Mouse (Mus musculus) CH12.LX (cell line): ENCODE data around the gene Rasgrp3. TPM values are rescaled to one million over a fixed set of nuclear protein-coding genes. Genes with fewer than 3 reads are reported as not detected.
A peak's percentile ranks its signal among the peaks of the same experiment; 100 is the strongest.

Source experiments
- DNase-seq: peaks from one replicate; pipeline ENCODE4 v3.0.0-alpha.2; 2013; ENCODE audit errors: extremely low read depth
- H3K27ac ChIP-seq: 2 replicates; pipeline ENCODE4 v1.5.1; 2012; ENCODE audit warnings: low read depth, mild to moderate bottlenecking, control low read depth, moderate library complexity; ENCODE audit not compliant: insufficient read depth
- H3K27me3 ChIP-seq: replicated peaks from 2 replicates; pipeline ENCODE3; 2012; ENCODE audit warnings: inconsistent platforms
- H3K36me3 ChIP-seq, 2 experiments: replicated peaks in 1 of 2; 2 replicates each; pipeline versions ENCODE3 to v1.6.1; 2012; ENCODE audit warnings: inconsistent platforms in 1 of 2, low read length in 1 of 2, mild to moderate bottlenecking in 1 of 2, mixed read lengths in 1 of 2, moderate library complexity in 1 of 2; ENCODE audit not compliant: control insufficient read depth in 1 of 2, insufficient read depth in 1 of 2
- H3K4me1 ChIP-seq, 2 experiments: 2 replicates each; pipeline ENCODE4 v1.6.1; 2012; ENCODE audit warnings: inconsistent platforms in 1 of 2, moderate library complexity in 1 of 2; ENCODE audit not compliant: insufficient read depth in 2 of 2, control insufficient read depth in 1 of 2
- H3K4me2 ChIP-seq: 2 replicates; pipeline ENCODE4 v1.6.1; 2012; ENCODE audit warnings: low read depth, mild to moderate bottlenecking, control low read depth; ENCODE audit not compliant: poor library complexity, insufficient read depth, severe bottlenecking
- H3K4me3 ChIP-seq, 3 experiments: fragments of 150-350 bp in 1 of 3; sonication (generic) in 1 of 3; replicated peaks in 1 of 3; 2 replicates each; pipeline versions ENCODE3 to v1.5.1; 2011 to 2012; ENCODE audit warnings: low read depth in 2 of 3, low read length in 2 of 3, mild to moderate bottlenecking in 2 of 3, moderate library complexity in 2 of 3, control low read depth in 1 of 3, improper control_type of control experiment in 1 of 3, inconsistent platforms in 1 of 3, mixed read lengths in 1 of 3; ENCODE audit not compliant: poor library complexity in 1 of 3
- H3K79me2 ChIP-seq: replicated peaks from 2 replicates; pipeline ENCODE4 v1.6.1; 2012; ENCODE audit warnings: mild to moderate bottlenecking, moderate library complexity; ENCODE audit not compliant: control insufficient read depth, poor library complexity, insufficient read depth, severe bottlenecking; ENCODE audit errors: extremely low read depth
- H3K9ac ChIP-seq: 2 replicates; pipeline ENCODE4 v1.6.1; 2012; ENCODE audit warnings: low read depth, mild to moderate bottlenecking, control low read depth, moderate library complexity; ENCODE audit not compliant: insufficient read depth
- H3K9me3 ChIP-seq: replicated peaks from 2 replicates; pipeline ENCODE3; 2012; ENCODE audit warnings: low read length, inconsistent platforms, mixed read lengths
- BHLHE40 ChIP-seq: IDR thresholded peaks from 2 replicates; pipeline ENCODE4 v1.6.1; 2011; ENCODE audit warnings: mild to moderate bottlenecking, low read depth, low read length, improper control_type of control experiment
- CHD2 ChIP-seq: IDR thresholded peaks from 2 replicates; pipeline ENCODE4 v1.6.1; 2011; ENCODE audit warnings: low read length, improper control_type of control experiment
- ELF1 ChIP-seq: IDR thresholded peaks from 2 replicates; pipeline ENCODE4 v1.6.1; 2014; ENCODE audit warnings: low read depth, mild to moderate bottlenecking, inconsistent platforms, low read length, improper control_type of control experiment
- EP300 ChIP-seq: IDR thresholded peaks from 2 replicates; pipeline ENCODE4 v1.6.1; 2011; ENCODE audit warnings: low read length, improper control_type of control experiment
- ETS1 ChIP-seq: conservative IDR thresholded peaks from 2 replicates; pipeline ENCODE4 v1.6.1; 2012; ENCODE audit warnings: low read depth, mild to moderate bottlenecking, inconsistent platforms, low read length, improper control_type of control experiment, moderate library complexity
- GABPA ChIP-seq: IDR thresholded peaks from 2 replicates; pipeline ENCODE4 v1.6.1; 2012; ENCODE audit warnings: low read depth, low read length, improper control_type of control experiment, inconsistent platforms; ENCODE audit not compliant: insufficient replicate concordance
- IRF4 ChIP-seq: IDR thresholded peaks from 2 replicates; pipeline ENCODE4 v1.6.1; 2014; ENCODE audit warnings: low read depth, mild to moderate bottlenecking, inconsistent platforms, low read length, improper control_type of control experiment
- KAT2A ChIP-seq: IDR thresholded peaks from 2 replicates; pipeline ENCODE4 v1.6.1; 2012; ENCODE audit warnings: low read length, improper control_type of control experiment, inconsistent platforms; ENCODE audit not compliant: insufficient replicate concordance
- MEF2A ChIP-seq: IDR thresholded peaks from 2 replicates; pipeline ENCODE4 v1.6.1; 2014; ENCODE audit warnings: low read depth, mild to moderate bottlenecking, inconsistent platforms, low read length, improper control_type of control experiment, borderline replicate concordance
- MXI1 ChIP-seq: IDR thresholded peaks from 2 replicates; pipeline ENCODE4 v1.6.1; 2011; ENCODE audit warnings: mild to moderate bottlenecking, low read depth, low read length, improper control_type of control experiment
- MYC ChIP-seq: IDR thresholded peaks from 2 replicates; pipeline ENCODE4 v1.6.1; 2011; ENCODE audit warnings: low read depth, mild to moderate bottlenecking, improper control_type of control experiment, low read length
- NELFE ChIP-seq: IDR thresholded peaks from 2 replicates; pipeline ENCODE4 v1.6.1; 2011; ENCODE audit warnings: low read depth, low read length, improper control_type of control experiment
- POLR2A ChIP-seq: IDR thresholded peaks from 2 replicates; pipeline ENCODE4 v1.6.1; 2011; ENCODE audit warnings: low read depth, mild to moderate bottlenecking, improper control_type of control experiment, low read length
- RAD21 ChIP-seq: IDR thresholded peaks from 2 replicates; pipeline ENCODE4 v1.6.1; 2011; ENCODE audit warnings: low read depth, mild to moderate bottlenecking, low read length, improper control_type of control experiment, moderate library complexity
- RCOR1 ChIP-seq: conservative IDR thresholded peaks from 2 replicates; pipeline ENCODE4 v1.6.1; 2012; ENCODE audit warnings: low read depth, mild to moderate bottlenecking, inconsistent platforms, low read length, improper control_type of control experiment
- SIN3A ChIP-seq: IDR thresholded peaks from 2 replicates; pipeline ENCODE4 v1.6.1; 2012; ENCODE audit warnings: low read length, improper control_type of control experiment, inconsistent platforms
- TCF12 ChIP-seq: IDR thresholded peaks from 2 replicates; pipeline ENCODE4 v1.6.1; 2014; ENCODE audit warnings: low read depth, mild to moderate bottlenecking, inconsistent platforms, low read length, improper control_type of control experiment
- UBTF ChIP-seq: IDR thresholded peaks from 2 replicates; pipeline ENCODE4 v1.6.1; 2012; ENCODE audit warnings: low read depth, mild to moderate bottlenecking, inconsistent platforms, low read length, improper control_type of control experiment, moderate library complexity
- USF1 ChIP-seq: IDR thresholded peaks from 2 replicates; pipeline ENCODE4 v1.6.1; 2014; ENCODE audit warnings: low read depth, mild to moderate bottlenecking, inconsistent platforms, low read length, improper control_type of control experiment
- ZMIZ1 ChIP-seq: IDR thresholded peaks from 2 replicates; pipeline ENCODE4 v1.6.1; 2012; ENCODE audit warnings: low read depth, mild to moderate bottlenecking, inconsistent platforms, low read length, improper control_type of control experiment
- dilution Hi-C: fragments of 300-500 bp; cut with MboI; formaldehyde crosslinking; loops from 2 replicates; pipeline ENCODE4 v1.14.3; 2020; ENCODE audit warnings: low sequenced_read_pairs; ENCODE audit not compliant: extremely low pct_unique_long_range_greater_than_20kb, extremely low pct_ligation_motif_present
- in situ Hi-C: fragments of 300-500 bp; cut with MboI; formaldehyde crosslinking; loops from 3 replicates; pipeline ENCODE4 v1.14.3; 2019; ENCODE audit warnings: low sequenced_read_pairs, low pct_ligation_motif_present, low pct_unique_long_range_greater_than_20kb, mixed read lengths
- polyA plus RNA-seq: library from polyadenylated mRNA; unstranded; fragments of >175 nt; gene quantifications from 2 replicates; pipeline ENCODE4 v1.2.1, GENCODE M21; 2012; ENCODE audit warnings: low read depth; ENCODE audit not compliant: insufficient read length
- total RNA-seq, 2 experiments: library from RNA; depleted of rRNA; stranded (reverse); fragments of 300-350 nt in 1 of 2; fragments of >200 nt in 1 of 2; gene quantifications; 2 replicates each; pipeline ENCODE4 v1.2.3; 2012 to 2014

Rasgrp3 gene
- total and polyA plus RNA-seq, 3 experiments, result 79.6 to 164 (median 161) TPM

- in situ Hi-C loops, result loop anchor here (5.0 kb wide), 1 partner anchor 40 kb away; no protein-coding TSS in a partner anchor
- Histone ChIP-seq H3K9ac (peak overlapping the region; percentile 99), H3K9me3 (no peaks in the 10 kb centered on the region), H3K79me2 (peaks cover 55% of the 10 kb centered on the region), H3K27me3 (no peaks in the 10 kb centered on the region), H3K36me3 (peaks cover 0 to 12% of the 10 kb centered on the region in 2 experiments), H3K4me1 (peaks cover 13 to 46% of the 10 kb centered on the region in 2 experiments), H3K27ac (peak overlapping the region; percentile 98), H3K4me3 (peak overlapping the region; percentile 70 to 83 (median 72)), H3K4me2 (peak overlapping the region; percentile 85)
- dilution Hi-C loops, result no loop called here
- TF ChIP-seq NELFE (no peak), IRF4 (no peak), ELF1 (peak; percentile 34; the same call in 1 of the 2 replicates), BHLHE40 (0 out of 2 replicates have a peak, but pooled peaks have one; percentile 16), MYC (peak; percentile 13; the same call in 1 of the 2 replicates), EP300 (peak; percentile 27; the same call in 1 of the 2 replicates), MXI1 (peak; percentile 47; the same call in 1 of the 2 replicates), SIN3A (peak; percentile 64)
- DNase-seq, result no peak
Observed at GRCm38 (mm10) chr17:75466948-75467347, 31.3 kb downstream of the Rasgrp3 start.

GRCm38 (mm10) chr17:75467526-75467925 is 31.8 kb downstream of the Rasgrp3 start:
- in situ Hi-C loops, result loop anchor here (5.0 kb wide), 1 partner anchor 40 kb away; no protein-coding TSS in a partner anchor
- peaks cover 13 to 49% of the 10 kb centered on the region in 2 experiments for H3K4me1 ChIP-seq
- H3K36me3 ChIP-seq, result peaks cover 0 to 12% of the 10 kb centered on the region in 2 experiments
- no peaks in the 10 kb centered on the region for H3K27me3 ChIP-seq
- TF ChIP-seq RCOR1 (no peak), CHD2 (no peak), GABPA (no peak), TCF12 (no peak), SIN3A (no peak), BHLHE40 (no peak), ETS1 (no peak), POLR2A (no peak), NELFE (no peak), UBTF (no peak), RAD21 (no peak), ELF1 (no peak; the same call in 1 of the 2 replicates), ZMIZ1 (no peak), IRF4 (no peak), MEF2A (no peak), USF1 (no peak), KAT2A (no peak)
- peak overlapping the region; percentile 54 to 83 (median 70) for H3K4me3 ChIP-seq
- H3K9me3 ChIP-seq, result no peaks in the 10 kb centered on the region
- peak overlapping the region; percentile 78 for H3K27ac ChIP-seq
- no peak for DNase-seq
- H3K9ac ChIP-seq, result peak overlapping the region; percentile 88
- H3K4me2 ChIP-seq, result peak overlapping the region; percentile 100
- peaks cover 56% of the 10 kb centered on the region for H3K79me2 ChIP-seq
- dilution Hi-C loops, result no loop called here
